Mouse (Mus musculus) kidney, embryonic 15.5 days (tissue): ENCODE results near the gene Coro2b. TPM values are rescaled to one million over a fixed set of nuclear protein-coding genes. Genes with fewer than 3 reads are reported as not detected.
A peak's percentile ranks its signal among the peaks of the same experiment; 100 is the strongest.

ENCODE experiments used
- ATAC-seq: fragments of 200-750 bp; cut with Nextera tagmentation; replicated peaks from 2 replicates; pipeline ENCODE4 v1.8.0; 2017; ENCODE audit warnings: moderate TSS enrichment; ENCODE audit not compliant: low FRiP score
- H3K27ac ChIP-seq: fragments of 300-500 bp; sonication (generic); 2 replicates; pipeline ENCODE4 v1.5.1; 2015; ENCODE audit warnings: mild to moderate bottlenecking, inconsistent platforms
- H3K27me3 ChIP-seq: fragments of 300-500 bp; sonication (generic); 2 replicates; pipeline ENCODE4 v1.6.1; 2015; ENCODE audit warnings: inconsistent platforms
- H3K36me3 ChIP-seq: fragments of 300-500 bp; sonication (generic); 2 replicates; pipeline ENCODE4 v1.6.1; 2015; ENCODE audit warnings: inconsistent platforms
- H3K4me1 ChIP-seq: fragments of 300-500 bp; sonication (generic); 2 replicates; pipeline ENCODE4 v1.6.1; 2015; ENCODE audit warnings: inconsistent platforms
- H3K4me2 ChIP-seq: fragments of 300-500 bp; sonication (generic); 2 replicates; pipeline ENCODE4 v1.6.1; 2015; ENCODE audit warnings: moderate library complexity, mild to moderate bottlenecking, inconsistent platforms
- H3K4me3 ChIP-seq: fragments of 300-500 bp; sonication (generic); replicated peaks from 2 replicates; pipeline ENCODE4 v1.5.1; 2015; ENCODE audit warnings: mild to moderate bottlenecking, inconsistent platforms
- H3K9ac ChIP-seq: fragments of 300-500 bp; sonication (generic); 2 replicates; pipeline ENCODE4 v1.6.1; 2015; ENCODE audit warnings: mild to moderate bottlenecking, inconsistent platforms
- H3K9me3 ChIP-seq: fragments of 300-500 bp; sonication (generic); replicated peaks from 2 replicates; pipeline ENCODE4 v1.6.1; 2016; ENCODE audit warnings: inconsistent platforms
- WGBS: fragments of 180-500 bp; shearing (Covaris S2); methylation state at CpG from one replicate; pipeline ENCODE4 v1.1.7; 2015; ENCODE audit warnings: mixed read lengths; 5-methylcytosine and 5-hydroxymethylcytosine counted together
- polyA plus RNA-seq: library from polyadenylated mRNA; unstranded; fragments of >200 nt; fragmentation: Nextera tagmentation; extraction: Ambion mirVana; gene quantifications from 2 replicates; pipeline ENCODE4 v1.2.1, GENCODE M21; 2015

Gene Coro2b
- polyA plus RNA-seq: 16.8 and 19.1 TPM in 2 replicates

- WGBS: 3% methylated on average over 59 of the region's 74 CpGs
- Histone ChIP-seq H3K9ac (peak within 1 kb of the TSS; percentile 79), H3K4me2 (peak within 1 kb of the TSS; percentile 92), H3K27me3 (peaks cover 3% of the 10 kb centered on the region; the same call in 1 of the 2 replicates), H3K9me3 (no peaks in the 10 kb centered on the region), H3K36me3 (no peaks in the 10 kb centered on the region), H3K4me1 (peaks cover 50% of the 10 kb centered on the region), H3K4me3 (peak within 1 kb of the TSS; percentile 76), H3K27ac (peak within 1 kb of the TSS; percentile 80)
- ATAC-seq: peak; percentile 44
Measured at GRCm38 (mm10) chr9:62536655-62537631, at the start of gene Coro2b. Gene Coro2b (minus strand): TSS chr9:62537044.

DNA sequence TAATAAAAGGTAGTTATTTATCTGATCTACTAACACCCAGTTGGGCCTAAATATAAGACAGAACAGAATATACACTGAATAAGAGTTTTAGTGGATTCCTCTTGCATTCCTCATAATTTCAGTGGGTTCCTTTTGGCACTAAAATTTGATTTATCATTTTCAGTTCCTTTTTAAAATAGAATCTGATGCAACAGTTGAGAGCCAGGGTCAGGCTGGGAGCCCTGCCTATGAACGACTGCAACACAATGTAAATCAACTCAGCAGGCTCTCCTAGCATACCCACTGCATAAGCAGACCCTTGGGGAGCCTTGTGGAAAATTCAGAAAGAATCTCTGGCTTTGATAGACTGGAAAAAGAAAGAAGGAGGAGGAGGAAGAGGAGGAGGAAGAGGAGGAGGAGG, 40.7 kb upstream of the Coro2b start:
- H3K4me3 ChIP-seq: no peak overlapping the region
- no peak for ATAC-seq
- no peaks in the 10 kb centered on the region for H3K36me3 ChIP-seq
- no peaks in the 10 kb centered on the region for H3K4me1 ChIP-seq
- H3K9ac ChIP-seq: no peak overlapping the region
- no peak overlapping the region for H3K27ac ChIP-seq
- no peaks in the 10 kb centered on the region for H3K27me3 ChIP-seq
- no peaks in the 10 kb centered on the region for H3K9me3 ChIP-seq
- no peak overlapping the region for H3K4me2 ChIP-seq
- WGBS: 29% methylated on average over 1 of the region's 1 CpGs

- 83% methylated on average over 6 of the region's 6 CpGs for WGBS
- Histone ChIP-seq H3K9ac (no peak overlapping the region), H3K27me3 (no peaks in the 10 kb centered on the region), H3K36me3 (no peaks in the 10 kb centered on the region), H3K4me2 (no peak overlapping the region), H3K4me1 (no peaks in the 10 kb centered on the region), H3K4me3 (no peak overlapping the region), H3K27ac (no peak overlapping the region), H3K9me3 (0 out of 2 replicates have a peak, but pooled peaks cover 4% of the 10 kb centered on the region)
- no peak for ATAC-seq
Measured at GRCm38 (mm10) chr9:62569121-62569520, 32.3 kb upstream of the Coro2b start.

- Histone ChIP-seq H3K9ac (no peak overlapping the region), H3K4me2 (no peak overlapping the region), H3K9me3 (0 out of 2 replicates have a peak, but pooled peaks cover 4% of the 10 kb centered on the region), H3K4me1 (no peaks in the 10 kb centered on the region), H3K4me3 (no peak overlapping the region), H3K27me3 (no peaks in the 10 kb centered on the region), H3K36me3 (no peaks in the 10 kb centered on the region), H3K27ac (no peak overlapping the region)
- ATAC-seq: no peak
- WGBS: 89% methylated on average over 1 of the region's 1 CpGs
Measured at GRCm38 (mm10) chr9:62567818-62568217, 31.0 kb upstream of the Coro2b start.

DNA sequence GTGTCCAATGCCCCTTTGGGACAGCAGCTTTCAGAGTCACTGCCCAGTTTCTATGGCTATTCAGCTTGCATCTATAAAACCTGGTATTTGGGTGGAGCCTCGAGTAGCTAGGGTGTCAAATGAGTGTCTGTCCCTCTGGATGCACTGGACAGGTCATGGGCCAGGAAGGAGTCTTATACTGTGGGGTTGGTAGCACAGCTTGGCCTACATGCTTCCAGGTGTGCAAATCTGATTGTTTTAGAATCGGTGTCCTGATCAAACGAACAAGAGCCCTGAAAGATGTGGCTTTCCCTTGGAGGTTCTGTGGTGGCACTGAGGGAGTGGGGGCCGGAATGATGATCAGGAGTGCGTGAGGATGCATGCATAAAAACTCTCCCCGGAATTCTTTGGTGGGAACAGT, 25.4 kb upstream of the Coro2b start:
- no peak for ATAC-seq
- 85% methylated on average over 6 of the region's 6 CpGs for WGBS
- Histone ChIP-seq H3K27ac (no peak overlapping the region), H3K27me3 (no peaks in the 10 kb centered on the region), H3K4me1 (0 out of 2 replicates have a peak, but pooled peaks cover 4% of the 10 kb centered on the region), H3K36me3 (no peaks in the 10 kb centered on the region), H3K9ac (no peak overlapping the region), H3K4me3 (no peak overlapping the region), H3K4me2 (no peak overlapping the region), H3K9me3 (0 out of 2 replicates have a peak, but pooled peaks cover 4% of the 10 kb centered on the region)

- ATAC-seq: no peak
- Histone ChIP-seq H3K4me3 (no peak overlapping the region), H3K4me1 (0 out of 2 replicates have a peak, but pooled peaks cover 4% of the 10 kb centered on the region), H3K27ac (peak overlapping the region; percentile 57; the same call in 1 of the 2 replicates), H3K9me3 (0 out of 2 replicates have a peak, but pooled peaks cover 4% of the 10 kb centered on the region), H3K4me2 (no peak overlapping the region), H3K36me3 (no peaks in the 10 kb centered on the region), H3K9ac (no peak overlapping the region), H3K27me3 (no peaks in the 10 kb centered on the region)
- 89% methylated on average over 4 of the region's 4 CpGs for WGBS
Measured at GRCm38 (mm10) chr9:62560432-62560831, 23.6 kb upstream of the Coro2b start.

- no peak overlapping the region for H3K4me3 ChIP-seq
- peak; percentile 62; the same call in 1 of the 2 replicates for ATAC-seq
- H3K4me2 ChIP-seq: no peak overlapping the region
- no peaks in the 10 kb centered on the region for H3K36me3 ChIP-seq
- peak overlapping the region; percentile 57 for H3K27ac ChIP-seq
- no peak overlapping the region for H3K9ac ChIP-seq
- H3K27me3 ChIP-seq: no peaks in the 10 kb centered on the region
- WGBS: 48% methylated on average over 5 of the region's 5 CpGs
- H3K4me1 ChIP-seq: 0 out of 2 replicates have a peak, but pooled peaks cover 4% of the 10 kb centered on the region
- H3K9me3 ChIP-seq: no peaks in the 10 kb centered on the region
Measured at GRCm38 (mm10) chr9:62560006-62560405, 23.2 kb upstream of the Coro2b start.

DNA sequence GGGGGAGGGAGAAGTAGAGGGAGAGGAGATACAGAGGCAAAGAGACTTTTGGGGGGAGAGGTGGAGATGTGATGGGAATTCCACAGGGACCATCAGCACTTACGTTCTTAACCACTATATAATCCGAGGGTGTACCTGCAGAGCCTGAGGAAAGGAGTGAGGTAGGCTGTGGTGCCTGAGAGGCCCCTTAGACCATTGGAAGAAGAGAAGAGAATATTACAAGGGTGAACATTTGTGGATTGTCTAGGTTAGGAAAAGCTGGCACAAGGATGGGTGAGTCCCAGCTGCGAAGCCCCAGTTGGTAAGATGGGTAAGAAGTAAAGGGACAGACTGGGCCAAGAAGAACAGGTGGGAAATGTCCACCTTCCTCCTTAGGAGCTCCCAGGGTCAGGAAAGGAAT, 22.6 kb upstream of the Coro2b start:
- WGBS: 77% methylated on average over 3 of the region's 3 CpGs
- peak overlapping the region; percentile 48 for H3K27ac ChIP-seq
- ATAC-seq: no peak

GRCm38 (mm10) chr9:62558058-62558457, 21.2 kb upstream of the Coro2b start:
- H3K27ac ChIP-seq: no peak overlapping the region
- no peak for ATAC-seq
- H3K4me1 ChIP-seq: 0 out of 2 replicates have a peak, but pooled peaks cover 4% of the 10 kb centered on the region
- H3K9me3 ChIP-seq: no peaks in the 10 kb centered on the region
- 91% methylated on average over 8 of the region's 8 CpGs for WGBS
- H3K9ac ChIP-seq: no peak overlapping the region
- H3K4me2 ChIP-seq: no peak overlapping the region
- H3K36me3 ChIP-seq: no peaks in the 10 kb centered on the region
- H3K27me3 ChIP-seq: no peaks in the 10 kb centered on the region
- H3K4me3 ChIP-seq: no peak overlapping the region

More for the DNA sequence above, 22.6 kb upstream of the Coro2b start:
- Histone ChIP-seq H3K9ac (no peak overlapping the region), H3K4me1 (0 out of 2 replicates have a peak, but pooled peaks cover 4% of the 10 kb centered on the region), H3K36me3 (no peaks in the 10 kb centered on the region), H3K4me2 (no peak overlapping the region), H3K27me3 (no peaks in the 10 kb centered on the region), H3K9me3 (no peaks in the 10 kb centered on the region), H3K4me3 (no peak overlapping the region)

- Histone ChIP-seq H3K9me3 (no peaks in the 10 kb centered on the region), H3K4me2 (no peak overlapping the region), H3K27me3 (no peaks in the 10 kb centered on the region), H3K4me1 (0 out of 2 replicates have a peak, but pooled peaks cover 4% of the 10 kb centered on the region), H3K9ac (no peak overlapping the region), H3K36me3 (no peaks in the 10 kb centered on the region), H3K4me3 (no peak overlapping the region), H3K27ac (no peak overlapping the region)
- no peak for ATAC-seq
- 91% methylated on average over 6 of the region's 6 CpGs for WGBS
Measured at GRCm38 (mm10) chr9:62556748-62557147, 19.9 kb upstream of the Coro2b start.

- no peak overlapping the region for H3K9ac ChIP-seq
- 66% methylated on average over 5 of the region's 5 CpGs for WGBS
- 0 out of 2 replicates have a peak, but pooled peaks cover 4% of the 10 kb centered on the region for H3K4me1 ChIP-seq
- no peak overlapping the region for H3K4me3 ChIP-seq
- no peaks in the 10 kb centered on the region for H3K36me3 ChIP-seq
- H3K4me2 ChIP-seq: no peak overlapping the region
- H3K27ac ChIP-seq: no peak overlapping the region
- ATAC-seq: no peak
- no peaks in the 10 kb centered on the region for H3K27me3 ChIP-seq
- H3K9me3 ChIP-seq: no peaks in the 10 kb centered on the region
Measured at GRCm38 (mm10) chr9:62555258-62555856, 18.5 kb upstream of the Coro2b start.

- no peak for ATAC-seq
- no peaks in the 10 kb centered on the region for H3K36me3 ChIP-seq
- no peak overlapping the region for H3K4me3 ChIP-seq
- no peak overlapping the region for H3K27ac ChIP-seq
- 51% methylated on average over 3 of the region's 3 CpGs for WGBS
- 0 out of 2 replicates have a peak, but pooled peaks cover 1% of the 10 kb centered on the region for H3K4me1 ChIP-seq
- H3K9me3 ChIP-seq: no peaks in the 10 kb centered on the region
- H3K27me3 ChIP-seq: no peaks in the 10 kb centered on the region
- no peak overlapping the region for H3K9ac ChIP-seq
- no peak overlapping the region for H3K4me2 ChIP-seq
Measured at GRCm38 (mm10) chr9:62554606-62555005, 17.8 kb upstream of the Coro2b start.
